Mouse (Mus musculus): ENCODE measurements around the gene Ciz1.

Gene Ciz1

DNA sequence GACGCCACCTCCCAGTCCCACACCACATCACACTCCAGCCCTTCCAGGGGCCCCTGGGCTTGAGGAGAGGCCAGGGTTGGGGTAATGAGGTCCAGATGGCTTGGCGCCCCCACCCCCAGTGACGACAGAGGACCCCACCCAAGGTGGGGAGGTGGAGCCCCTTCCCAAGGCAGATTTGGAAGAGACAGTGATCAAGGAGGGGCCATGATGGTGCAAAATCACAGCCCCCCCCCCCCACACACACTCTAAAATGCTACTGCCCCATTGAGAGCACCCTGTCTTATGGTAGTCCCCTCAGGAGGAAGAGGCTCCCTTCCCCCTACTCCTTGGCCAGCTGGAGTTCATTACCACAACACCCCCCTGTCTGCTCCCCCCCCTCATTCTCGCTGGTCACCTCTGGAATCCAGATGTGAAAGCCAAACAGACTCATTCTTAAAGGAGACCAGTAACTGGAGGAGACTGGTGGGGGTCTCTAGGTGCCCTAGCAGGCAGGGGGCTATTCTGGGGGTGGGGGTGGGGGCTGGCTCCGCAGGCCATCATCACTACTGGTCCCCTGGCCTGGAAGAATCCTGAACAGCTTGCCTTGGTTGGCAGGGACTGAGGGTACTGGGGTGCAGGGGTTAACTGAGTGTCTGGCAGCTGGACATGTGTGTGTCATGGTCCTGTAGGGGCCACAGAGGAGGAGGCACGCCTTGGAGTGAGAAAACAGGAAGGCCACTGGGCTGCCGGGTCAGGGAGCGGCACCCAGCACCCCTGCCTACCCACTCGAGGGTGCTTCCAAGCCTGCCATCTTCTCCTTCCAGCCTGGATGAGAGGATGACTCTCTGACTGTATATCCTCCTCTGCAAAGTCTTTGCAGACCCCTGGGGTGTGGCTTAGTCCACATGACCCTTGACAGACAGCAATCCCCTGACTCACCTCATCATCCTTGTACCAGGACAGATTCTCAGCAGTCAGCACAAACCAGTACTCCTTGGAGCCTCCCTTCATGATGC is 32.2 kb upstream of the Ciz1 start:
- DNase-seq (ENCODE audit: inconsistent age in 2 of 2, low spot score in 1 of 2): no peak

GRCm38 (mm10) chr2:32320721-32321120 is 31.4 kb upstream of the Ciz1 start:
- no peak for DNase-seq (ENCODE audit: inconsistent age in 2 of 2, low spot score in 1 of 2)

DNA sequence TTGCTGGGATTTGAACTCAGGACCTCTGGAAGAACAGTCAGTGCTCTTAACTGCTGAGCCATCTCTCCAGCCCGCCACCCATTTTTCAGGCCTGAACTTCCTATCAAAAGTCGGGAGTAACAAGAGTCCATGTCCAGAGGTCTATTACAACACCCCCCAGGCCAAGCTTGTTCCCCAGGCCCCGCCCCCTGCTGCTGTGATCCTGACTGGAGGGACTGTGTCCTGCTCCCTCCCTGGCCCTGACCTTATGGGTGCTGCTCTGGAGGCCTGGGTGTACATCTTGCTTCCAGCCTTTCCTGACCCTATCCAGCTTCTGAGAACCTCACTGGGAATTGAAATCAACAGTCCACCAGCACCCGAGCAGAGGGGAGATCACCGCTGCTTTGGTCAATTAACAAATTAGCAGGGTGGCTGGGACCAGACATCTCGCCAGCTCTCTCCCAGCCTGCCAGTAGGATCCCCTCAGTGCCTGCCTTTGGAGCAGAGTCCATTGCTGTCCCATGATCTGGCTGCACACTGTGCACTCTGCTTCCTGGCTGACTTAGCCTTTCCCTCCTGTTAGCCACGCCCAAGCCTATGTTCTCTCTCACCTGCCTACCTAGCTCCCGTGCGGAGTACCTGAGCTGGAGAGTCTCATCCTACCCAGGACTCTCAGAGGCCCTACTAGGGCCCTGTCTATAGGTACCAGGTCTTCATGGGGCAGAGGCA is 30.4 kb upstream of the Ciz1 start:
- DNase-seq (ENCODE audit: inconsistent age in 2 of 2, low spot score in 1 of 2): no peak

GRCm38 (mm10) chr2:32322754-32323741 is 29.1 kb upstream of the Ciz1 start:
- DNase-seq (ENCODE audit: inconsistent age in 2 of 2, low spot score in 1 of 2): no peak

DNA sequence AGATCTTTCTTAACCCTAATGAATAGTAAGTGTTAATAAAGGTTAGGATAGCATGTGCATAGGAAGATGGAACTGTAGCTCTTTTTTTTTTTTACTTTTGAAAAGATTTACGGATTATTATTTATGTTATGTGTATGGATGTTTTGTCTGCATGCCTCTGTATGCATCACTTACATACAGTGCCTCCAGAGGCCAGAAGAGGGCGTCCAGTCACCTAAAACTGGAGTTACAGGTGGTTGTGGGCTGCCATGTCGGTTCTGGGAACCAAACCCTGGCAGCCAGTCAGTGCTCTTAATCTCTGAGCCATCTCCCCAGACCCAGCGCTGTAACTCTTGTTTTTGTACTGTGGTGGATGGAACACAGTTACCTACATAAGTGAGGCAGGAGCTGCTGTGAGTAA is 27.8 kb upstream of the Ciz1 start:
- DNase-seq (ENCODE audit: inconsistent age in 2 of 2, low spot score in 1 of 2): no peak

- DNase-seq (ENCODE audit: inconsistent age in 2 of 2, low spot score in 1 of 2): peak; percentile 41 to 68
Measured at GRCm38 (mm10) chr2:32325342-32325741, 26.8 kb upstream of the Ciz1 start.

- DNase-seq (ENCODE audit: inconsistent age in 2 of 2, low spot score in 1 of 2): no peak
Measured at GRCm38 (mm10) chr2:32327200-32327599, 24.9 kb upstream of the Ciz1 start.

- peak in 1 of 2 experiments; percentile 30 for DNase-seq (ENCODE audit: inconsistent age in 2 of 2, low spot score in 1 of 2)
Measured at GRCm38 (mm10) chr2:32328911-32329460, 23.1 kb upstream of the Ciz1 start.

- no peak for DNase-seq (ENCODE audit: inconsistent age in 2 of 2, low spot score in 1 of 2)
Measured at GRCm38 (mm10) chr2:32329531-32329930, 22.6 kb upstream of the Ciz1 start.

DNA sequence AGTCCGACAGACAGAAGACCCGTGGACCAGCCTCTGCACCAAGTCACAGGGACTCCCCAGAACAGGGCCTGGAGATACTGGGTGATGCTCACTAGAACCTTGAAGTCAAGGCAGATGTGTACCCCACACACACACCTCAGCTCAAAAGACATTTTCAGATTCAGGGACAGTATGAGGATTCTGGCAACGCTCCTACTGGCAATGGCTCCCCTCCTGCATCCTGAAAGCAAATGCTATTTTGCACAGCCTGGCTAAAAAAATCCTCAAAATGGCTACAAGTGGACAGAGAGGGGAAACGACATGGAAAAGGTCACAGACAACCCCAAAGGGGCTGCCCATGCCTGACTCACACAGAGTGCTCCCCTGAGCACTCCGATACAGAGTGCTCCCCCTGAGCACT is 20.0 kb upstream of the Ciz1 start:
- no peak for DNase-seq (ENCODE audit: inconsistent age in 2 of 2, low spot score in 1 of 2)

DNA sequence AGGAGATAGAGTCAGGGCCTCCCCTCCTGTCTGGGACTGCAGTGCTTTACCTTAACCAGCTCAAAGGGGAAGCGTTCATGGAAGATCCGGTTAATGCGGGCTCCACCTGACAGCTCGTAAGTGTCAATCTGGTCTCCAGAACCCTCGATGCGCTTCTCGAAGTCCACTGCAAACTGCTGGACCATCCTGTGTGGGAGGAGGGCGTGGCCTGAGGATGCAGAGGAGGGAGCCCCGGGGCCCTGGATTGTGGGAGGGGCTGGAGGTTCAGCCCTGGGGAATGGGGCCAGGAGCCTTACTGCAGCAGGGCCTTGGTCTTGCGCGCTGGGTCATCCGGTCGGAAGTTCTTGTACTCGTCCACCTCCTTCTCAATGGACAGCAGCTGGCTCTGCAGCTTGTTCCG is 16.2 kb upstream of the Ciz1 start:
- no peak for DNase-seq (ENCODE audit: inconsistent age in 2 of 2, low spot score in 1 of 2)

GRCm38 (mm10) chr2:32339912-32340642 is 12.1 kb upstream of the Ciz1 start:
- DNase-seq (ENCODE audit: inconsistent age in 2 of 2, low spot score in 1 of 2): no peak

- DNase-seq (ENCODE audit: inconsistent age in 2 of 2, low spot score in 1 of 2): no peak
Measured at GRCm38 (mm10) chr2:32340836-32341633, 11.1 kb upstream of the Ciz1 start.

GRCm38 (mm10) chr2:32341634-32341939 is 10.5 kb upstream of the Ciz1 start:
- no peak for DNase-seq (ENCODE audit: inconsistent age in 2 of 2, low spot score in 1 of 2)

DNA sequence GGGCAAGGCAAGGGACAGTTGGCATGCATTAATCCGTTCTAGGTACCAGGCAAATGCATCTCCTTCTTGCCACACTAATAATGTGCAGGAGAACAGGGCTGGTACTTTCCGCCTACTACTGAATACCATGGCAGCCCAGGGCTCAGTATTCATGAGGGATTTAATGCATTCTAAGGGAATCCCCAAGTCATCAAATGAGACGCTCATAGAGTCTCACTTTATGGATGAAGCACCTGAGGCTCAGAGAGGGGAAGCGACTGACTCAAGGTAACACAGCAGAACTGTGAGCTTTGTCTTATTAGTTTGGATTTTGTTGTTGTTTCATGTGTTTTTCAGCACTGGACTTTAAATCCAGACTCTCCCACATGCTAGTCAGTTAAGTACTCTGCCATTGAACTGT is 10.1 kb upstream of the Ciz1 start:
- no peak for DNase-seq (ENCODE audit: inconsistent age in 2 of 2, low spot score in 1 of 2)

DNA sequence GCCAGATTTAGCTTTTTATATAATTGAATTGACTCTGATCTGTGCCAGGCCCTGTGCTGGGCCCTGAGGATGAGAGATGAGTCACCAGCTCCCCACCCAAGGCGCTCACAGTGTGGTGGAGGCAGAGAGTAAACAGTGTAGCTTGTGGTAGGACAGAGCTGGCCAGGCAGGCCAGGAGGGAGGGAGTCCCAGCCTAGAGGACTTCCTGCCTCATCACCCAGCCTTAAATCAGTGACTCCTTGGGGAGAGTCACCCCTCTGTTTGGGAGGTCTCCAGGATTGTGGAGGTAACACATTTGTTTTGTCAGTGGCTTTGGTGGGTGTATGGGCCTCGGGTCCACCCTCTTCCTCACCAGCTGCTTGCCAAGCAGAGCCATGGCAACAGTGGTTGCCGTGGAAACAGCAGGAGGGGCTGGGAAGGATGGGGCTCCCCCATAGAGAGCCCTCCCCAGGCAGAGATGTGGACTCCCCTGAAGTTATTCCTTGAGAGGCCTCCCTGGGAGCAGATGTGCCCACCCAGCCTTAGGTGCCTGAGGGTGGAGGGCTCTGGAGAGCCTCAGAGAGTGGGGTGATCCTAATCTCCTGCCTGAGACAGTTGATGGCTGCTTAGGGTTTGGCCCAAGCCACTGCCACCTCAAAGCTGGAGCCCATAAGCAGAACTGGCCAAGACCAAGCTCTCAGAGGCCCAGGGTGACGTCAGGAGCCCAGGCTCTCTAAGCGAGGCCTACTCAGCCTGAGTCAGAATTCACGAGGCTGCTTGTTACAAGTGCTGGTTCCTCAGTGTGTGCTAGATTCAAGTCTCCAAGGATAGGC is 9.4 kb upstream of the Ciz1 start:
- DNase-seq (ENCODE audit: inconsistent age in 2 of 2, low spot score in 1 of 2): peak; percentile 54 to 66

- DNase-seq (ENCODE audit: inconsistent age in 2 of 2, low spot score in 1 of 2): no peak
Measured at GRCm38 (mm10) chr2:32343351-32343671, 8.8 kb upstream of the Ciz1 start.

DNA sequence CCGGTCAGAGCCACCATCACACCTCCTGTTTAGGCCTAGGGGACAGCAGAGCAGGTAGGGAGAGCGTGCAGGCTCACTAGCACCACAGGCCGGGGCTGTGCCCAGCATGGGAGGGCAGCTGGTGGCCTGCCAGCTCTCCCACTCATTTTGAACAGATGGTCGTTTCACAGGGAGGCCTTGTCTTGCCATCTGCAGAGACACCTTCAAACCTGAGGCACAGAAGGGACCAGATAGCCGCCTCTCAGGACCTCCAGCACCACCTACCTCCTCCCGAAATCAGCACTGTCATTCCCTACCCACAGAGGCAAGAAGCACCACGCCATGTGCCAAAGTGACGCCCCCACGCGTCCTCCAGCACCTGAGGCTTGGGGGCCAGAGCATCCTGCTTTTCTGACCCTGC is 8.1 kb upstream of the Ciz1 start:
- DNase-seq (ENCODE audit: inconsistent age in 2 of 2, low spot score in 1 of 2): no peak
